Mouse (Mus musculus): ENCODE measurements around the gene Plvap.

The Plvap gene

GRCm38 (mm10) chr8:71467201-71467600 is 44.4 kb downstream of the Plvap start:
- no peak for DNase-seq (ENCODE audit: low read depth, low spot score)

GRCm38 (mm10) chr8:71466198-71466597 is 45.4 kb downstream of the Plvap start:
- no peak for DNase-seq (ENCODE audit: low read depth, low spot score)

GRCm38 (mm10) chr8:71465733-71466132 is 45.8 kb downstream of the Plvap start:
- DNase-seq (ENCODE audit: low read depth, low spot score) = no peak

GRCm38 (mm10) chr8:71464513-71465500 is 46.7 kb downstream of the Plvap start, which contains the start of gene Mrpl34:
Mrpl34 (plus strand) TSS chr8:71464959.
- DNase-seq (ENCODE audit: low read depth, low spot score) = peak; percentile 100

- peak; percentile 94 for DNase-seq (ENCODE audit: low read depth, low spot score)
Measured at GRCm38 (mm10) chr8:71463188-71464033, 48.1 kb downstream of the Plvap start, which contains the start of gene Abhd8. Abhd8 (minus strand) TSS chr8:71463655.

GRCm38 (mm10) chr8:71462786-71463185 is 48.8 kb downstream of the Plvap start:
- DNase-seq (ENCODE audit: low read depth, low spot score) = no peak

GRCm38 (mm10) chr8:71462191-71462590 is 49.4 kb downstream of the Plvap start:
- no peak for DNase-seq (ENCODE audit: low read depth, low spot score)

GRCm38 (mm10) chr8:71461152-71461840 is 50.3 kb downstream of the Plvap start:
- DNase-seq (ENCODE audit: low read depth, low spot score) = no peak

GRCm38 (mm10) chr8:71460716-71461115 is 50.8 kb downstream of the Plvap start:
- DNase-seq (ENCODE audit: low read depth, low spot score) = no peak

GRCm38 (mm10) chr8:71457659-71458270 is 53.8 kb downstream of the Plvap start:
- DNase-seq (ENCODE audit: low read depth, low spot score) = no peak

- DNase-seq (ENCODE audit: low read depth, low spot score) = no peak
Measured at GRCm38 (mm10) chr8:71456906-71457305, 54.6 kb downstream of the Plvap start.

GRCm38 (mm10) chr8:71454668-71455067 is 56.9 kb downstream of the Plvap start:
- no peak for DNase-seq (ENCODE audit: low read depth, low spot score)

GRCm38 (mm10) chr8:71452669-71453068 is 58.9 kb downstream of the Plvap start:
- DNase-seq (ENCODE audit: low read depth, low spot score) = no peak

GRCm38 (mm10) chr8:71451777-71452176 is 59.8 kb downstream of the Plvap start:
- no peak for DNase-seq (ENCODE audit: low read depth, low spot score)

- no peak for DNase-seq (ENCODE audit: low read depth, low spot score)
Measured at GRCm38 (mm10) chr8:71451337-71451736, 60.2 kb downstream of the Plvap start.

All from forelimb bud, embryonic 11.5 days (tissue).